Mouse (Mus musculus) T-helper 1 cell (primary cell): Measurements from ENCODE around the gene Uba3.

Experiments
- in situ Hi-C: fragments of 300-600 bp; cut with MboI, MseI; formaldehyde crosslinking; loops from one replicate; pipeline ENCODE4 v1.15.1; 2025; ENCODE audit warnings: high pct_unique_total_duplicates

Gene Uba3

DNA sequence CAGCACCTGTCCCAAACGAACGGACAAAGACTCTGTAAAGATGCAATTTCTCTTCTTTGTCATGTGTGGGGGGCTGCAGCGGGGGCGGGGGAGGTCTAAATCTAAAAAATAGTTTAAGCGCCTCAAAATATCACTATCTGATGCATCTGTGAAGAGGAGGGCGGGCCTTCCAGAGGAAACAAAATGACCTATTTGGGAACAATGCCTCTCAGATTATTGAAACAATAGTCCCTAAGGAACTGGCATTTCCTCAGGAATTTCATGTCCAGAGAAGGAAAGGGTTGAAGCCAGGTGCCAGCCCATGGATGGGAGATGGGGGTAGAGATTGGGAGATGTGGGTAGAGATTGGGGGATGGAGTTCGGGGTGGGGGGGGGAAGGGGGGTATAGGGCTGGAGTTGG, 63.6 kb downstream of the Uba3 start:
- in situ Hi-C loops = no loop called here
